Mouse (Mus musculus): ENCODE results near the gene Ikzf2. TPM values are rescaled to one million over a fixed set of nuclear protein-coding genes. Genes with fewer than 3 reads are reported as not detected.

Ikzf2 gene
- 0.19 and 0.38 TPM in 2 replicates for polyA plus RNA-seq (2012; rRNA removed)

GRCm38 (mm10) chr1:69687076-69687991 lies at the start of gene Ikzf2:
TSS of gene Ikzf2 (minus strand) at chr1:69687245.
- H3K4me1 ChIP-seq (ENCODE audit: control insufficient read depth, insufficient read depth, insufficient read length, low read length) = no peaks in the 10 kb centered on the region
- no peaks in the 10 kb centered on the region for H3K27me3 ChIP-seq (ENCODE audit: control insufficient read depth, insufficient read depth, low read length)
- no peaks in the 10 kb centered on the region for H3K36me3 ChIP-seq (ENCODE audit: control insufficient read depth, insufficient read depth, low read length)
- TF ChIP-seq CTCF (IDR thresholded peaks at IDR 0.05; ENCODE audit: extremely low read depth, insufficient read length, insufficient replicate concordance, low read depth, low read length) = no peak
- WGBS = 3% methylated on average over 97 of the region's 105 CpGs
- H3K27ac ChIP-seq (ENCODE audit: insufficient read depth, low read depth, low read length) = peak within 1 kb of the TSS; percentile 79
- H3K4me3 ChIP-seq (ENCODE audit: low read depth, low read length) = peak within 1 kb of the TSS; percentile 75

DNA sequence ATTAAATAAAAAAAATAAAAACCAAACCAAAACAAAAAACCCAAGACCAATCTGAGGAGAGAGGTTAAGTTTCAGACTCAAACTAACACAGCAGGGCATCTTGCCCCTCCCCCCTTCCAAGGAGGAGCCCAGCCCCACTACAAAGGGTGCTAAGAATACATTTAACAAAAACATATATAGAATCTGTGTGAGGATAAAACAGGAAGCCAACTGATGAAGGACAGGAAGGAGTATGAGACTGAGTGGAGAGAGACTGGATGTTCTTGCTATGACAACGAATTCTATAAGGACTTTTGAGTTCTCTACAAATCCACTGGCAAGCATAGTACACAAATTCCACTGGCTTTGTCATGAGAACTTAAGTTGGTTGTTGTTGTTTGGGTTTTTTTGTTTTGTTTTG lies 42.7 kb upstream of the Ikzf2 start:
- 41% methylated on average over 1 of the region's 1 CpGs for WGBS
- Histone ChIP-seq H3K27ac (ENCODE audit: insufficient read depth, low read depth, low read length) (no peak overlapping the region), H3K4me1 (ENCODE audit: control insufficient read depth, insufficient read depth, insufficient read length, low read length) (no peaks in the 10 kb centered on the region), H3K27me3 (ENCODE audit: control insufficient read depth, insufficient read depth, low read length) (no peaks in the 10 kb centered on the region), H3K4me3 (ENCODE audit: low read depth, low read length) (no peak overlapping the region), H3K36me3 (ENCODE audit: control insufficient read depth, insufficient read depth, low read length) (no peaks in the 10 kb centered on the region)
- TF ChIP-seq CTCF (IDR thresholded peaks at IDR 0.05; ENCODE audit: extremely low read depth, insufficient read length, insufficient replicate concordance, low read depth, low read length) (no peak), POLR2A (IDR thresholded peaks at IDR 0.05; ENCODE audit: low read depth, low read length) (no peak)

GRCm38 (mm10) chr1:69729031-69729679 lies 42.1 kb upstream of the Ikzf2 start:
- Histone ChIP-seq H3K4me1 (ENCODE audit: control insufficient read depth, insufficient read depth, insufficient read length, low read length) (no peaks in the 10 kb centered on the region), H3K4me3 (ENCODE audit: low read depth, low read length) (no peak overlapping the region), H3K27ac (ENCODE audit: insufficient read depth, low read depth, low read length) (no peak overlapping the region), H3K27me3 (ENCODE audit: control insufficient read depth, insufficient read depth, low read length) (no peaks in the 10 kb centered on the region), H3K36me3 (ENCODE audit: control insufficient read depth, insufficient read depth, low read length) (no peaks in the 10 kb centered on the region)
- WGBS = 63% methylated on average over 5 of the region's 5 CpGs
- TF ChIP-seq CTCF (IDR thresholded peaks at IDR 0.05; ENCODE audit: extremely low read depth, insufficient read length, insufficient replicate concordance, low read depth, low read length) (no peak), POLR2A (IDR thresholded peaks at IDR 0.05; ENCODE audit: low read depth, low read length) (no peak)

GRCm38 (mm10) chr1:69727968-69728367 lies 40.9 kb upstream of the Ikzf2 start:
- 49% methylated on average over 5 of the region's 5 CpGs for WGBS
- Histone ChIP-seq H3K4me1 (ENCODE audit: control insufficient read depth, insufficient read depth, insufficient read length, low read length) (no peaks in the 10 kb centered on the region), H3K27me3 (ENCODE audit: control insufficient read depth, insufficient read depth, low read length) (no peaks in the 10 kb centered on the region), H3K36me3 (ENCODE audit: control insufficient read depth, insufficient read depth, low read length) (no peaks in the 10 kb centered on the region), H3K4me3 (ENCODE audit: low read depth, low read length) (no peak overlapping the region), H3K27ac (ENCODE audit: insufficient read depth, low read depth, low read length) (no peak overlapping the region)
- TF ChIP-seq POLR2A (IDR thresholded peaks at IDR 0.05; ENCODE audit: low read depth, low read length) (no peak), CTCF (IDR thresholded peaks at IDR 0.05; ENCODE audit: extremely low read depth, insufficient read length, insufficient replicate concordance, low read depth, low read length) (no peak)

DNA sequence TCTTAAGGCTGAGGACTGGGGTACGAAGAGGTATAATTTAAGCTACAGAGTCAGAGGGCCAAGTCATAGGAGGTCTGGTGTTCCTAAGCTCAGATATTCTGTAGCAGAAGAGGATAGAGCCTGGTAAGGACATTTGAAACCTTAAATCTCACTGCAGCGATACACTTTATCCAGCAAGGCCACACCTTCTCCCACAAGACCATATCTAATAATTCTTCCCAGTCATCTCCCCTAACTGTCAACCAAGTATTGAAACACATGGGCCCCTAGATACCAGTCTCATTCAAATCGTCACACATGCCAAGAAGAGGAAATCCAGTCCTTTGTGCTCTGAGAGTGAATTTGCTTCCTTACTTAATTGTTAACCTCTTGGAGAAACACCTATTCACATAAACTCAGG lies 30.1 kb upstream of the Ikzf2 start:
- Histone ChIP-seq H3K36me3 (ENCODE audit: control insufficient read depth, insufficient read depth, low read length) (no peaks in the 10 kb centered on the region), H3K4me1 (ENCODE audit: control insufficient read depth, insufficient read depth, insufficient read length, low read length) (no peaks in the 10 kb centered on the region), H3K27ac (ENCODE audit: insufficient read depth, low read depth, low read length) (no peak overlapping the region), H3K27me3 (ENCODE audit: control insufficient read depth, insufficient read depth, low read length) (no peaks in the 10 kb centered on the region), H3K4me3 (ENCODE audit: low read depth, low read length) (no peak overlapping the region)
- WGBS = 79% methylated on average over 3 of the region's 3 CpGs
- TF ChIP-seq CTCF (IDR thresholded peaks at IDR 0.05; ENCODE audit: extremely low read depth, insufficient read length, insufficient replicate concordance, low read depth, low read length) (no peak), POLR2A (IDR thresholded peaks at IDR 0.05; ENCODE audit: low read depth, low read length) (no peak)

- H3K27me3 ChIP-seq (ENCODE audit: control insufficient read depth, insufficient read depth, low read length) = no peaks in the 10 kb centered on the region; the same call in 1 of the 2 replicates
- 88% methylated on average over 1 of the region's 1 CpGs for WGBS
- no peak overlapping the region for H3K27ac ChIP-seq (ENCODE audit: insufficient read depth, low read depth, low read length)
- TF ChIP-seq POLR2A (IDR thresholded peaks at IDR 0.05; ENCODE audit: low read depth, low read length) = no peak
- no peak for TF ChIP-seq CTCF (IDR thresholded peaks at IDR 0.05; ENCODE audit: extremely low read depth, insufficient read length, insufficient replicate concordance, low read depth, low read length)
- H3K36me3 ChIP-seq (ENCODE audit: control insufficient read depth, insufficient read depth, low read length) = no peaks in the 10 kb centered on the region
- H3K4me3 ChIP-seq (ENCODE audit: low read depth, low read length) = no peak overlapping the region
- H3K4me1 ChIP-seq (ENCODE audit: control insufficient read depth, insufficient read depth, insufficient read length, low read length) = no peaks in the 10 kb centered on the region
These were observed 21.5 kb upstream of the Ikzf2 start for GRCm38 (mm10) chr1:69708571-69708970.

DNA sequence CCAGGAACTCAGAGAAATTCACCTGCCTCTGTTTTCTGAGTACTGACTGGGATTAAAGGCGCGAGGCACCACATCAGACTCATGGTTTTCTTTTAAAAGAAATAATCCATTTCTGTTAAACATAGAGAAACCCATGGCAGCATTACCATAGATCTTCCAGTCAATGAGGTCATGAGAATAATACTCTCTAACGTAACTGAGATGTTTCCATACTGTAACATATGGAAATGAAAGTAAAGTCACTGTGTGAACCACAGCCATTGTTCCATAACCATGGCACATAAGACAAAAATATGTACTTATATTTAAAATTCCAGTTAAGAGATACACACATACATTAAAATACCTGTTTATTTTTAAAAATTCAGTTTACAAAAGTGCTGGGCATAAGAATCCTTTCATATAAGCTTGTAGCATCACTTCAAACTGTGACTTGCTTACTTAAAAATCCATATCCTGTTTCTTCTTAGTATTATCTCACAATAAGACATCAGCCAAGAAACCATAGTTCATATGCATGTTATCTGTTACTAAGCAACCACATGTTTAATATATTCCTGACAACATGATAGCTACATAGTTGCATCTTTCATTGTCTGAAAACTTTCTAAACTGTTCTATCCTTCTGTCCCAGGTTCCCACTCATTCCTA lies 16.6 kb upstream of the Ikzf2 start:
- Histone ChIP-seq H3K36me3 (ENCODE audit: control insufficient read depth, insufficient read depth, low read length) (no peaks in the 10 kb centered on the region), H3K4me3 (ENCODE audit: low read depth, low read length) (no peak overlapping the region), H3K27me3 (ENCODE audit: control insufficient read depth, insufficient read depth, low read length) (no peaks in the 10 kb centered on the region), H3K4me1 (ENCODE audit: control insufficient read depth, insufficient read depth, insufficient read length, low read length) (no peaks in the 10 kb centered on the region), H3K27ac (ENCODE audit: insufficient read depth, low read depth, low read length) (no peak overlapping the region)
- WGBS = 82% methylated on average over 3 of the region's 3 CpGs
- no peak for TF ChIP-seq CTCF (IDR thresholded peaks at IDR 0.05; ENCODE audit: extremely low read depth, insufficient read length, insufficient replicate concordance, low read depth, low read length)
- no peak for TF ChIP-seq POLR2A (IDR thresholded peaks at IDR 0.05; ENCODE audit: low read depth, low read length)

Data from small intestine, adult 2 months (tissue).